Mouse (Mus musculus) induced T-regulatory cell, adult 2 months (primary cell): ENCODE results near the gene Prkcg.
"Not testable (repeated sequence)": the region's sequence is repeated elsewhere in the genome, so short reads cannot be mapped to it uniquely, and the experiment has no call there.

Experiments
- DNase-seq: peaks from one replicate; pipeline ENCODE4 v3.0.0-alpha.2; 2012; ENCODE audit warnings: low read depth

Gene Prkcg

DNA sequence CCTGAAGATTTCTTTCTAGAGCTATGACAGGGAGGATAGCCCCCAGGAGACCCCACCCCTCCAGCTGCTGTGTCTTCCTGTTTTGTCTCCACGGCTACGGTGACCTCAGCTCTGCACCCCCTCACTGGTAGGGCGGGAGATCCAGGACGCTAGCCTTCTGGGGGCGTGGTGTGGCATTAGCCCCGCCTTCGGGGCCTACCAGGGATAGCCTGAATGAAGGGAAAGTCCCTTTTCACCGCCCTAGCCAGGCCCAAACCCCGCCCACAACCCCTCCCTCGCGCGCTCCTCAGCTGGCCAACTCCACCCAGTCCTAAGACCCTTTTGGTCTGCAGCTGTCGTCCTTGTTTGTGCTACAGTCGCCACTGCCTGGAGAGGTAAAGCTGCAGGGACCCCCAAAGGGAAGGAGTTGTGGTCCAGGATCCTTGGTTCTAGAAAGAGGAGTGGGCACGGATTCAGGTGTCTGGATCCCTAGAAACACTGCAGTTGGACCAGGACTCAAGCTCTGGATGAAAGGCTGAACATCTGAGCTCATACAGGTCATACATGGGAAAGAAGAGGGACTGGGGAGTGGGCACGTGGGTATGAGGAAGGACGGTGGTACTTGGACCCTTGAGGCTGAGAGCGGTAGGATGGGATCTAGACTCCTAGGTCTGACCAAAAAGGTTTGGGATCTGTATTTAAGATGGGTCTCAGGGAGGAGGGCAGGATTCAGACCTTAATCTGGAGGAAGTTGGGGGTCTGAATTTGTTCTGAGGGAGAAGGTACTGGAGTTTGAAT is 1.5 kb downstream of the Prkcg start:
- DNase-seq, result peak; percentile 94

DNA sequence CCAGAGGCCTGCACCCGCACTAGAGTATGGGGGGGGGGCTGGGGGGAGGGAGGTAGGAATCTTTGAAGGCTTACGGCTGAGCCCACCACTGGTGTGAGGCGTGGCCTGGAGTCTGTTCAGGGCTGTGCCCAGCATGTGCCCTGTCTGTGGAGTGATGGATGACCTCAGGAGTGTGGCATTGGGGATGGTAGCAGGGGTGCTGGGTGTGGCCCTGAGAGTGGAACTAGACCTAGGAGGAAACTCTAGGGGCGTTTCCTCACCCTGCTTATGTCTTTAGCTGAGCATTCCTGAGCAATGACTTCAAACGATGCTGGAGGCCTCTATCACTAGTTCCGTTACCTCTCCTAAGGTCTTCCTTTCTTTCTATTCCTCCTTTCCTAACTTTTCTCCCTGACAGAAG is 2.2 kb downstream of the Prkcg start:
- peak; percentile 55 for DNase-seq

DNA sequence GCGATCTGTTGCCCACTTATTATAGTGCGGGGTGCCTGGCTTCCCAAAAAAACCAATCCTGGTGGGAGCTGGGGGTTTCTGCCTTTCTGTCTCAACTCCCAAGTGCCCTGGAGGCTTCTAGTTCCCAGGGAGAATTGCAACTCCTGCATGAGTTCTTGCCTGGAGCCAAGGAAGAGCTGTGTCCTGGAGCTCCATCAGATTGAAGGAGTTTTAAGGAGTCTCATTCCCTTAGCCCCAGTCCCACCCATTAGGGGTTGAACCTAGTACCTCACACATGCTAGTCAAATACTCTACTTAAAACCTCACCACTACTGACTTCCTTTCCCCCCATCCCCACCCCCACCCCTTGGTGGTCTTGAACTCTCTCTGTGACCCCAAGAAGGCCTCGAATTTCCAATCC is 2.8 kb downstream of the Prkcg start:
- DNase-seq, result no peak

DNA sequence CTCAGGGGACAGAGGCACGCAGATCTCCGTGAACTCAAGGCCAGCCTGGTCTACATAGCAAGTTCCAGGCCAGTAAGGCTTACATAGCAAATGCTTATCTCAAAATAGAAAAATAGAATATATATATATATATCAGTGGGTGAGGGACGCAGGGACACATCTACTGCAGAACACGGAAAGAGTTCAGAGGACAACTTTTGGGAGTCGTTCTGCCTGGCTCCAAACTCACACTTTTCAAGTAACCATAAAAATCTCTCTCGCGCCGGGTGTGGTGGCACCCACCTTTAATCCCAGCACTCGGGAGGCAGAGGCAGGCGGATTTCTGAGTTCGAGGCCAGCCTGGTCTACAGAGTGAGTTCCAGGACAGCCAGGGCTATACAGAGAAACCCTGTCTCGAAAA is 3.3 kb downstream of the Prkcg start:
- not testable (repeated sequence) for DNase-seq

DNA sequence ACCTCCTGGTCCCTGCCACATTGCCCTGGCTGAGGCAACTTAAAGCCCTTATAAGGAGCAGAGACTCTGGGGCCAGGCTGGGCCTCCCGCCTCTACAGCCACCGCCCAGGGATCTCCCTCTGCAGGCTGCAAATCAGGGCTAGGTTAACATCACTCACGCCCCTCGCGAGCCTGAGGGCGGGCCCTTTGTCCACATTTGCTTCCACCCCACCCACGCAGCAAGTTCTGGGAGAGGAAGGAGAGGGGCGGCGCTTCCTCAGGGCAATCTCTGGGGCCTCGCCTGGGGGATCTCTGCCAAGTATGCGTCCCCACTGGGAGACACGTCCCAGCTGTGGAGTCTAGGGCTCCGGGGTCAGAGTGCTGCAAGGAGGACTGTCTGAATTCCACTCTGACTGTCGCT is 3.8 kb downstream of the Prkcg start:
- DNase-seq, result peak; percentile 65

DNA sequence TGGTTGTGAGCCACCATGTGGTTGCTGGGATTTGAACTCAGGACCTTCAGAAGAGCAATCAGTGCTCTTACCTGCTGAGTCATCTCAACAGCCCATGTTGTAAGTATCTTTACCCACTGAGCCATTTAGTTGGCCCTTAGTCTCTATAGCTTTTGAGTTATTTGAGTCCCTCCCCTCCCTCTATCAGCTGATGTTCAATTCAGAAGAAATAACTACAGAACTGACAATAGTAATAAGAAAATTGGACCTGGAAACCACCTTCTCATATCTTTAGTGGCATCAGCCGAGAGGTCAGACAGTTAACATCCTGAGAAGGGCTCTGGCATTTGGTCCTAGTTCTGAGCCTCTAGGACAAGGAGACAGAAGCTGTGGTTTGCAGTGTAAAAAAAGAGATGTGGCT is 5.8 kb downstream of the Prkcg start:
- no peak for DNase-seq

DNA sequence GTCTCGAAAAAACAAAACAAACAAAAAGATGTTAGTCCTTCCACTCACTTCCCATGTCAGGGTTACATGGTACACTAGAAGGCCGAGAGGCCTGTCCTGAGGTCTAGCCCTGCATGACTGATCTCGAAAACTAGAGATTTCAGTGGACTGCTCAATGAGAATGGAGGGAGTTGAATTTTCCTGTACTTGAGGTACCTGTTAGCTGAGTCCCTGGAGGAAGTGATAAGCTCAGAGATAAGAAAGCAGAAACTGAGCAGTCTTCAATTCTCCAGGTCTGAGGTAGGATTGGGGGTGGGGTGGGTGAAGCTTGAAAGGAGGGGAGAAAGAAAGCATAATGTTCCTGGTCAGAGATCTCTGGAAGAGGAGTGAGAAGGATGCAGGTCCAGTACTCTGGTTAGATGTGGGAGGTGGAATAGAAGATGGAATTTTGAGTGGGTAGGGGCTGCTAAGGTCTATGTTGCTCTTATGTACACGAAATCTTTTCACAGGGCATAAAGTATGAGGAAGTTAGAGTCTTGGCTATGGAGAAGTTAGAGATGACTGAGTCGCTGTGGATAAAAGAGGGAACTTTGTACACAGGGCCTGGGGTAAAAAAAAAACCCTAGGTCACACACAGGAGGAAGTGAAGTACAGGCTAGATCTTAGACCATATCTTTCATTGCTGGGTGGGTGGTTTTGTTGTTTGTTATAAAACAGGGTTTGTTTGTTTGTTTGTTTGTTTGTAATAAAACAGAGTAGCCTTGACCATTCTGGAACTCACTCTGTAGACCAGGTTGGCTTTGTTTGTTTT is 6.5 kb downstream of the Prkcg start:
- no peak for DNase-seq

DNA sequence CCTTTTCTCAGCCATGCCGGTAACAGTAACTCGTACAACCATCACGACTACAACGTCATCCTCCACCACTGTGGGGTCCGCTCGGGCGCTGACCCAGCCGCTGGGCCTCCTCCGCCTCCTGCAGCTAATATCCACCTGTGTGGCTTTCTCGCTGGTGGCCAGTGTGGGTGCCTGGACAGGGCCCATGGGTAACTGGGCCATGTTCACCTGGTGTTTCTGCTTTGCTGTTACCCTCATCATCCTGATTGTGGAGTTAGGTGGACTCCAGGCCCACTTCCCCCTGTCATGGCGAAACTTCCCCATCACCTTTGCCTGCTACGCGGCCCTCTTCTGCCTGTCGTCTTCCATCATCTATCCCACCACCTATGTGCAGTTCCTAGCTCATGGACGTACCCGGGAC is 7.7 kb downstream of the Prkcg start:
- DNase-seq, result no peak

DNA sequence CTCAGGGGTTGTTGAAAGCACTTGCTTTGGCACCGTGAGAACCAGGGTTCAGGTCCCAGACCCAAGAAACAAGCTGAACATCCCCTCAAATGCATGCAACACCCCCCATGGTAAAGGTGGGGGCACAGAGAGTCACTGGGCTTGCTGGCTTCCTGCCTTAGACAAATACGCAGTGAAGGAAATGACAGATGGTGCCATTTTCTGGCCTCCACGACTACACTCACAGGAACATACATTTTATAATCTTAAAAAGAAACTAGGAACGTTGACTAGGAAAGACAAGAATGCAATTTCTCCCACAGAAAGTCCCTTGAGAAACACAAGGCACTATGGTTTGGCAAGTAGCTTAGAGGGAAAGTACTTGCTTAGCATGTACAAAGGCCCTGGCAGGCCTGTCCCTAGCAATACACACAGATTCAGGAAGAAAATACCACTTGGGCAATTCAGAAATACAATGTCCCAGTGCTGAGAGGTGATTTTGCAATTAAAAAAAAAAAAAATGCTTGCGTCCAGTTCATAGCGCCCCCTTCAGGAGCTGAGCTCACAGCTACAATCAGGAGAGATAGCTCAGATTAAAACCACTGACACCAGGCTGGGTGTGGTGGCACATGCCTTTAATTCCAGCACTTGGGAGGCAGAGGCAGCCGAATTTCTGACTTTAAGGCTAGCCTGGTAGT is 11.1 kb downstream of the Prkcg start:
- DNase-seq, result no peak

DNA sequence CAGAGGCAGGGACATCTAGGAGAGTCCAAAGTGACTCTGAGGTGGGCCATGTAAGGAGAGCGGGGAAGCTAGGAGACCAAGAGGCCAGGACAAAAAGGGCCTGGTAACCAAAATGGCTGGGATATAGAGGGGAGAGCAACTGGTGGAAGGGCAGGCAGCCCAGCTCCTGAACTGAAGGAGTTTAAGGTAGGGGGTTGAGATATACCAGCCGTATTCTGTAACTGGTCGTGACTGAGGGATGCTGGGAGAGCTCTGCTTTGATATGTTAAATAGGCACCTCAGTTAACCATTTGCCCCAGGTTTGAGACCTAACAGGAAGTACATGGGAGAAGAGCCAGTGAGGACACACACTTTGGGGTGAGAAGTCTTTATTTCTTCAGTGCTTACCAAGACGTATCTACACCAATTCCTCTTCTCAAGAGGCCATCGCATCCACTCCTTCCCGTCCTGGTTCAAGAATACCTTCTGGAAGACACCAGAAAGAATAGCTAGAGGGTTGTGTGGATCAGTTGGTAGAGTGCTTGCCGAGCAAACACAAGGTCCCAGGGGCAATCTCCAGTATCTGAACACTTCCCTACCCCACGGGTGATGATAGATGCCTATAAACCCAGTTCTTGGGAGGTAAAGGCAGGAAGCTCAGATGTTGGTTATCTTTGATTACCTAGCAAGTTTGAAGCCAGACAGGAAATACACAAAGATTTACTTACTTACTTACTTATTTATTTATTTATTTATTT is 12.1 kb downstream of the Prkcg start:
- no peak for DNase-seq

DNA sequence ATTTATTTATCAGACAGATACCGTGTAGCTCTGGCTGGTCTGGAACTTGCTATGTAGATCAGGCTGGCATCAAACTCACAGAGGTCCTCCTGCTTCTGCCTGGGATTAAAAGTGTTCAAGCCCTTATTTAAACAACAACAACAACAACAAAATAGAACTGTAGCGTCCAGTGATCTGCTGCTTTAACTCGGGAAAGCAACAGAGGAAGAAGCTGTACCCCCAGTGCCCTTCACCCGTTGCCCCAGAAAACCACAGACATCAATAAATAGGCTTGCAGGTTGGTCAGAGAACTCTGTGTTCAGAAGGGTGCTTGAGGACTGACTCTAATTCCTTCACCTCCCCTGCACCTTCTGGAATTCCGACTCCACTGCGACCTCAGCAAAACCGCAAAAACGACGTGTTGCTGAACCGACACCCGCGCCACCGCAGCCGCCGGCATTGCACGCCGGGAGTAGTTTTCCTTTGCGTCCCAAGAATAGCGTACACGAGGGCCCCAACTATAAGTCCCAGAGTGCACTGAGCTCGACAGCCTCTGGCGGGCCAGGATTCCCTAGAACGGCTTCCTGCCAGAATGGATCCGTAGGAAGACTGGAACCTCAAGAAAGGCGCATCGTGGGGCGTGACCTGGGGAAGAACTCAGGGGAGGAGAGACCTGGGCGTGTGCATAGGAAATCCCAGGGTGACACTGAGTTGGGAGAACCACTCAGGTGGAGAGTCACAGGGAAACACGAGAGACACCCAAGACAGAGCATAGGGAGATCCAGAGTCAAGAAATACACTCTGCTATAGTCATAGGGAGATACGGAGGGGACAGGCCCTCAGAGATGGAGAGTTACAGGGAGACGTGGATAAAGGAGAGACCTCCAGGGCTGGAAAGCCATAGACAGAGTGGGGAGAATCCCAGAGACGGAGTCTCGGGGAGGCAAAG is 12.9 kb downstream of the Prkcg start:
- DNase-seq, result no peak

DNA sequence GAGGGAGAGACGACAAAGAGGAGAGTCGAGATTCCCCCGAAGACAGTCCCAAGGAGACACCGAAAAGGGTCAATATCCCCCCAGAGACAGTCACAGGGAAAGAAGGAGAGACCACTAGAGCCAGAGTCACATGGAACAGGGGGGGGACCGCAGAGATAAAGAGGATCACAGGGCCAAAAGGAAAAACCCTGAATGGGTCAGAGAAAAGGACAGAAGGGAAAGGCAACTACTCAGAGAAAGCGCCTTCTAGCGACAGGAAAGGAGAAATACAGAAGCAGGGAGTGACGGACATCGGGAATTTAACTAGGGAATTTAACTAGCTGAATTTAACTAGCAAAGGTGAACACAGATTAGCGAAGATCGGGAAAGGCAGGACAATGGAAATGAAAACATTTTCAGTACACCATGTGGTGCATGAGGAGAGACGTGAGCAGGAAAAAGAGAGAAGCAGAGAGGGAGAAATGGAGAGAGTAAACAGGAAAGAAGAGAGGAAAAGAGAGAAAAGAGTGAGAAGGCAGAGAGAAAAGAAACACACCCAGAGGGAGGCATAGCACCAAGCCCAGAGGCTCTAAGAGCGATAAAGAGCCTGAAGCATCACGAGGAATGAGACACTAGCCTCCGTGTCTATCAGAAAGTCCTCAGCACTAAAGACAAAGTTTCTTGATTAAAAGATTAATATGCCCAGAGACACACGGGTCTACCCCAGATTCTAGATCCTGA is 13.7 kb downstream of the Prkcg start:
- DNase-seq, result no peak

DNA sequence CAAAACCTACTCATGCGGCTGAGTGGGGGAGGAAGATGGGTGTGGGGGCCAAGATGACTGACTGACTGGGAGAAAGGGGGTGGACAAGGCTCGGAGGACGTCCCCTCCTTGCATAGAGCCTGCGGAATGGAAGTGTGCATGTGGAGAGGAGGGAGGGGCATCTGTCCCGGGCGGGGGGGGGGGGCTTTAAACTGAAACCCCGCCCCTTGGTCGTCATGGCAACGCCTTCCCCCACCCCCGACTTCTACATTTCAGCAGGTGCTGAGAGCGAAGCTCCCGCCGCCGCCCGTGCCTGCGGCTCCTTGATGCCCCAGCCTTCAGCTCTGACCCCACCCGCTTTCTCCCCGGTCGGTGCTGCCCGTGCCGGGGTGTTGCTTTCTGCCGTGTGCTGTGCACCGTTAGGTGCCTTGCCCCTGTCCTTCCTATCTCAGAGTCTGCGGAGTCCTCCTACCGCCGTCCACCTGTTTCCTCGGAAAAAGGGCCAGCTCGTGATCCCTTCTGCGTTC is 14.3 kb downstream of the Prkcg start:
- DNase-seq, result peak; percentile 55

DNA sequence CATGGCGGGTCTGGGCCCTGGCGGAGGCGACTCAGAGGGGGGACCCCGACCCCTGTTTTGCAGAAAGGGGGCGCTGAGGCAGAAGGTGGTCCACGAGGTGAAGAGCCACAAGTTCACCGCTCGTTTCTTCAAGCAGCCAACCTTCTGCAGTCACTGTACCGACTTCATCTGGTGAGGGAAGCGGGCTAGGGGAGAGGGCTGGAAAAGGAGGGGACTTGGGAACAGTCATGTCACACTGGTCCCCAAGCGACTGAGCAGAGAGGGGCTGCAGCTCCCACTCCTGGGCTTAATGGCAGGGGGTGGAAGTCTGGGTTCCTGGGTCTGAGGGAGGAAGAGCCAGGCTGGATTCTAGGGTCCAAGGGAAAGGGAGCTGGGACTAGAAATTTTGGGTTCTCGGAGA is 14.8 kb downstream of the Prkcg start:
- no peak for DNase-seq

DNA sequence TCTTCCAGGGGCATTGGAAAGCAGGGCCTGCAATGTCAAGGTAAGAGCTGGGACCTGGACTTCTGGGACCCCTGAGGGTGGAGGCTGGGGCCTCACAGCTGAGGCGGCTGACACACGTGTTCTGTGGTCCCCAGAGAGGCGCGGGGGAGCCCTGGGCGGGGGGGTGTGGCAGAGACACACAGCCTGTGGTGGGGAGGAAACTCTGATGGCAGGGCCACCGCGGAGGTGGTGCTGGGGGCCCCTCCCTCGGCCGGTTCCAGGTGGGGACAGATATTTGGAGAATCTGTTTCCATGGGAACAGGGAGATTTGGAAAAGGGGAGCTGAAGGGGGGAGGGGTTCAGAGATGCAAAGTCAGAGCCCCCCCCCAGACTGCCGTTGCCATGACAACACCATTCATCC is 15.3 kb downstream of the Prkcg start:
- no peak for DNase-seq

DNA sequence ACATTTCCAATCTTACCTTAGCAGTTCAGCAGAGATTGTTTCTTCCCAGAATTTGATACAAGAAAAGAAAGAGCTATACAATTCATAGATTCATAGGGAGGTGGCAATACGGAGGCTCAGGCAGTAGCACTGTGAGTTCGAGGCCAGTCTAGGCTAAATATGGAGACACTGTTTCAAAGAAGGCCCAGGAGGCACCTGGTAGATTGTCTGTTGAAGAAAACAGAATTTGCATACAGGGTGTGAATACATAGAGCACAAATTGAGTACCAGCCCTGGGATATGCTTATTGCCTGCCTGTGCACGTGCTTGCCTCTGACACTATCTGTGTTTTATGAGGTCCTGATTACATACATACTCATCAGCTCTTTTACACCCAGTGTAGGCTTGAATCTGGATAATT is 17.4 kb downstream of the Prkcg start:
- DNase-seq, result no peak

DNA sequence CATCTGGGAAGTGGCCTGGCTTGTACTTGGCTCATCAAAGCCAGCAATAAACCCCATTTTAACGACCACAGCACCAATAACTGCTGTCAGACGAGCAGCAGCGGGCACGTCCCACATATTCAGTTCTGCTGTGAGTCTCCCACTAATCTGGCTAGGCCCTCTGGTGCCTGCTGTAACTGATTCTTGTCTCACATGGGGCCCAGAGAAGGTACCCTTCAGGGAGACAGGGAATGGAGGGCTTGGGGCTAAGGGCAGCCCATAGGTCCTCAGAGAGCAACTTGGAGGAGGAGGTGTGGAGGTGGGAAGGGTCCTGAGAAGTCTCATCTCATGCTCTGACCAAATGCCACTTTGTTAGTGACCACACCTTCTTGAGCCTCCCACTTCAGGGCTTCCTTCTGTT is 19.7 kb downstream of the Prkcg start:
- no peak for DNase-seq

DNA sequence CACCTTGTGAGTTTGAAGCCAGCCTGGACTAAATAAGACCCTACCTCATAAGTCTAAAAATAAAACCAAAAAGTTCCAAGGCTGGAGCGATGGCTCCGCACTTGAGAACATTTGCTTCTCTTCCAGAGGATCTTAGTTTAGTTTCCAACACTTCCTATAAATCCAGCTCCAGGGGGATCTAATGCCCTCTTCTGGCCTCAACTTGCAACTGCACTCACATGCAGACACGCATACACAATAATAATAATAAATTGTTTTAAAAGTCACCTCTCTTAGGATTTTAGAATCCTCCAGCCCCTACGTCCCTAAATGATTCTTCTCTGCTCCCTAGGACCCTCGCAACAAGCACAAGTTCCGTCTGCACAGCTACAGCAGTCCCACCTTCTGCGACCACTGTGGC is 21.3 kb downstream of the Prkcg start:
- DNase-seq, result no peak

DNA sequence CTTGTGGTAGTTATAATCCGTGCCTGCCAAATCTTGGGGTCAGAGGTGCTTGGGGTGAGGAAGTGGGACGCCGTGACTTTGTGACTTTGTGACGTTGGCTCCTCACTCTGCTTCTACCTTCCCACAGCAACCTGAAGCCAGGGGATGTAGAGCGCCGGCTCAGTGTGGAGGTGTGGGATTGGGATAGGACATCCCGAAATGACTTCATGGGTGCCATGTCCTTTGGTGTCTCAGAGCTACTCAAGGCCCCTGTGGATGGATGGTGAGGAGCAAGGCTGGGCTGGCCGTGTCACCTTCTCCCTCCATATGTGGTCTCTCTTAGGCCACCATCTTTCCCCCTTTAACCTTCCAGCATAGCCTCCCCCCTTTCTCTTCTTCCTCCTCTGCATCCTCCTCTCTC is 24.6 kb downstream of the Prkcg start:
- DNase-seq, result no peak

DNA sequence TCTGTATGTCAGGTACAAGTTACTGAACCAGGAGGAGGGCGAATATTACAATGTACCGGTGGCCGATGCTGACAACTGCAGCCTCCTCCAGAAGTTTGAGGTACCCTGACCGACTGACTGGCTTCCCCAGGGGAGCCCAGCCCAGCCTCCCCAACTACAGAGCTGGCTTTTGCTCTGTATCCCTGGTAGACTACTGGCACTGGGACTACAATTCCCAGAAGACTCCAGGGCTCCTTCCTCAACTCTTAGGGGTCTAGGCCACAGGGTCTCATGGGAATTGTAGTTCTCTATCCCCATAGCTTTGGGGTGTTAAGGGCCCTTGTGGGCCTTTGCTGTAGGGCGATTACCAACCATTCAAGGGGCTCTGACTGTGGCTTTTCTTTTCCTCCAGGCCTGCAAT is 25.1 kb downstream of the Prkcg start:
- DNase-seq, result no peak
